Mouse (Mus musculus) cerebellum, adult 2 months (tissue): Measurements from ENCODE around the gene Gabarapl2.

Experiments used
- CTCF ChIP-seq: fragments of 200-500 bp; IDR thresholded peaks from 2 replicates; pipeline ENCODE4 v1.5.1; 2011; ENCODE audit warnings: low read depth, mild to moderate bottlenecking, control low read depth, low read length, moderate library complexity, borderline replicate concordance; ENCODE audit not compliant: insufficient read depth
- POLR2A ChIP-seq: fragments of 200-500 bp; IDR thresholded peaks from 2 replicates; pipeline ENCODE4 v1.6.1; 2011; ENCODE audit warnings: low read length, control low read depth, borderline replicate concordance; ENCODE audit not compliant: insufficient read depth

DNA sequence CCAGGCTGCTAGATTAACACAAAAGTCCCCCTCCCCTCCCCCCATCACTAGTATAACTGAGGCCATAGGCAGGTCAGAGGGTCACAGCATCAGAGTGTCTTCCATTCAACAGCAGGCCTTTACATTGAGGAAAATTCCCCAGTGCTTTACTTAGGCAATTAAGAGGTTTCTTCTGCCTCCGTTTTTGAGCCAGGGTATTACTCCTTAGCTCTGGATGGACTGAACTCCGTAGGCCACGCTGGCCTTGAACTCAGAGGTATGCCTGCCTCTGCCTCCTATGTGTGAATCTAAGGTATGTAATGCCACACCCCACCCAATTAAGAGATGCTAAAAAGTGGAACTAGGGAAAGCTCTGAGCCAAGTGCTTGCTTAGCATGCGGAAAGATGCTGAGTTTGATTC is 23.0 kb downstream of the Gabarapl2 start:
- TF ChIP-seq CTCF (no peak), POLR2A (no peak)
